Mouse (Mus musculus): ENCODE results near the gene Pla2g5.

- TF ChIP-seq EP300 (IDR thresholded peaks at IDR 0.05; ENCODE audit: insufficient read depth, low read depth, low read length) = no peak
- no peak for TF ChIP-seq CTCF (IDR thresholded peaks at IDR 0.05)
Observed at GRCm38 (mm10) chr4:138827147-138827546, 36.1 kb downstream of the Pla2g5 start.
